Mouse (Mus musculus): ENCODE measurements around the gene Tpm4. TPM values are rescaled to one million over a fixed set of nuclear protein-coding genes. Genes with fewer than 3 reads are reported as not detected.
A peak's percentile ranks its signal among the peaks of the same experiment; 100 is the strongest.
"Not testable (repeated sequence)": the region's sequence is repeated elsewhere in the genome, so short reads cannot be mapped to it uniquely, and the experiment has no call there.

The Tpm4 gene
- polyA plus RNA-seq, 1 experiment from 2014 or later, result 84.6 TPM

GRCm38 (mm10) chr8:72118616-72119015 is 16.2 kb upstream of the Tpm4 start:
- 37% methylated on average over 4 of the region's 4 CpGs for WGBS (ENCODE audit: insufficient replicate concordance)
- Histone ChIP-seq H3K4me1 (ENCODE audit: control insufficient read depth, low read depth, low read length) (no peaks in the 10 kb centered on the region), H3K4me3 (ENCODE audit: low read depth, low read length) (no peak overlapping the region), H3K9ac (ENCODE audit: low read depth, low read length) (no peak overlapping the region), H3K27me3 (ENCODE audit: control insufficient read depth, insufficient read depth, low read depth, low read length) (no peaks in the 10 kb centered on the region), H3K36me3 (ENCODE audit: control insufficient read depth, insufficient read depth) (no peaks in the 10 kb centered on the region), H3K27ac (ENCODE audit: low read length) (no peak overlapping the region), H3K4me2 (ENCODE audit: low read depth, low read length) (no peak overlapping the region), H3K9me3 (replicated peaks; ENCODE audit: control insufficient read depth, low read length) (no peaks in the 10 kb centered on the region)
- no peak for ATAC-seq (ENCODE audit: low read depth)

GRCm38 (mm10) chr8:72121486-72121885 is 13.3 kb upstream of the Tpm4 start:
- not testable (repeated sequence) for H3K36me3 ChIP-seq (ENCODE audit: control insufficient read depth, insufficient read depth); H3K9me3 ChIP-seq (replicated peaks; ENCODE audit: control insufficient read depth, low read length); H3K4me3 ChIP-seq (ENCODE audit: low read depth, low read length); H3K4me1 ChIP-seq (ENCODE audit: control insufficient read depth, low read depth, low read length); H3K27me3 ChIP-seq (ENCODE audit: control insufficient read depth, insufficient read depth, low read depth, low read length); H3K27ac ChIP-seq (ENCODE audit: low read length); H3K9ac ChIP-seq (ENCODE audit: low read depth, low read length); ATAC-seq (ENCODE audit: low read depth); H3K4me2 ChIP-seq (ENCODE audit: low read depth, low read length)
- 40% methylated on average over 3 of the region's 3 CpGs for WGBS (ENCODE audit: insufficient replicate concordance)

- WGBS (ENCODE audit: insufficient replicate concordance), result 72% methylated on average over 1 of the region's 1 CpGs
- no peak overlapping the region for H3K4me2 ChIP-seq (ENCODE audit: low read depth, low read length)
- no peaks in the 10 kb centered on the region for H3K9me3 ChIP-seq (replicated peaks; ENCODE audit: control insufficient read depth, low read length)
- no peaks in the 10 kb centered on the region for H3K27me3 ChIP-seq (ENCODE audit: control insufficient read depth, insufficient read depth, low read depth, low read length)
- H3K4me1 ChIP-seq (ENCODE audit: control insufficient read depth, low read depth, low read length), result no peaks in the 10 kb centered on the region
- H3K36me3 ChIP-seq (ENCODE audit: control insufficient read depth, insufficient read depth), result no peaks in the 10 kb centered on the region
- H3K4me3 ChIP-seq (ENCODE audit: low read depth, low read length), result no peak overlapping the region
- no peak for ATAC-seq (ENCODE audit: low read depth)
- no peak overlapping the region for H3K27ac ChIP-seq (ENCODE audit: low read length)
- H3K9ac ChIP-seq (ENCODE audit: low read depth, low read length), result no peak overlapping the region
Observed at GRCm38 (mm10) chr8:72121997-72122396, 12.8 kb upstream of the Tpm4 start.

GRCm38 (mm10) chr8:72127834-72128233 is 6.9 kb upstream of the Tpm4 start:
- H3K27ac ChIP-seq (ENCODE audit: low read length), result no peak overlapping the region
- no peaks in the 10 kb centered on the region for H3K36me3 ChIP-seq (ENCODE audit: control insufficient read depth, insufficient read depth)
- no peaks in the 10 kb centered on the region for H3K4me1 ChIP-seq (ENCODE audit: control insufficient read depth, low read depth, low read length)
- no peak overlapping the region for H3K4me2 ChIP-seq (ENCODE audit: low read depth, low read length)
- ATAC-seq (ENCODE audit: low read depth), result no peak
- H3K9ac ChIP-seq (ENCODE audit: low read depth, low read length), result no peak overlapping the region
- WGBS (ENCODE audit: insufficient replicate concordance), result 43% methylated on average over 1 of the region's 1 CpGs
- H3K9me3 ChIP-seq (replicated peaks; ENCODE audit: control insufficient read depth, low read length), result no peaks in the 10 kb centered on the region
- no peaks in the 10 kb centered on the region for H3K27me3 ChIP-seq (ENCODE audit: control insufficient read depth, insufficient read depth, low read depth, low read length)
- no peak overlapping the region for H3K4me3 ChIP-seq (ENCODE audit: low read depth, low read length)

GRCm38 (mm10) chr8:72131251-72131650 is 3.5 kb upstream of the Tpm4 start:
- 41% methylated on average over 2 of the region's 2 CpGs for WGBS (ENCODE audit: insufficient replicate concordance)
- ATAC-seq (ENCODE audit: low read depth), result no peak

GRCm38 (mm10) chr8:72131901-72132300 is 2.9 kb upstream of the Tpm4 start:
- Histone ChIP-seq H3K4me1 (ENCODE audit: control insufficient read depth, low read depth, low read length) (no peaks in the 10 kb centered on the region; the same call in 1 of the 2 replicates), H3K9me3 (replicated peaks; ENCODE audit: control insufficient read depth, low read length) (no peaks in the 10 kb centered on the region), H3K4me3 (ENCODE audit: low read depth, low read length) (no peak overlapping the region), H3K27me3 (ENCODE audit: control insufficient read depth, insufficient read depth, low read depth, low read length) (peaks cover 27% of the 10 kb centered on the region), H3K36me3 (ENCODE audit: control insufficient read depth, insufficient read depth) (no peaks in the 10 kb centered on the region), H3K4me2 (ENCODE audit: low read depth, low read length) (no peak overlapping the region), H3K27ac (ENCODE audit: low read length) (no peak overlapping the region), H3K9ac (ENCODE audit: low read depth, low read length) (no peak overlapping the region)
- ATAC-seq (ENCODE audit: low read depth), result no peak
- WGBS (ENCODE audit: insufficient replicate concordance), result 52% methylated on average over 2 of the region's 2 CpGs

More at GRCm38 (mm10) chr8:72131251-72131650, 3.5 kb upstream of the Tpm4 start:
- Histone ChIP-seq H3K36me3 (ENCODE audit: control insufficient read depth, insufficient read depth) (no peaks in the 10 kb centered on the region), H3K27ac (ENCODE audit: low read length) (0 out of 2 replicates have a peak overlapping the region, but pooled peaks have one; percentile 20), H3K4me3 (ENCODE audit: low read depth, low read length) (no peak overlapping the region), H3K9ac (ENCODE audit: low read depth, low read length) (no peak overlapping the region), H3K27me3 (ENCODE audit: control insufficient read depth, insufficient read depth, low read depth, low read length) (peaks cover 21% of the 10 kb centered on the region), H3K4me1 (ENCODE audit: control insufficient read depth, low read depth, low read length) (no peaks in the 10 kb centered on the region; the same call in 1 of the 2 replicates), H3K4me2 (ENCODE audit: low read depth, low read length) (no peak overlapping the region), H3K9me3 (replicated peaks; ENCODE audit: control insufficient read depth, low read length) (no peaks in the 10 kb centered on the region)

GRCm38 (mm10) chr8:72132417-72132816 is 2.4 kb upstream of the Tpm4 start:
- H3K27ac ChIP-seq (ENCODE audit: low read length), result no peak overlapping the region

GRCm38 (mm10) chr8:72132891-72133290 is 1.9 kb upstream of the Tpm4 start:
- ATAC-seq (ENCODE audit: low read depth), result no peak
- no peak overlapping the region for H3K4me3 ChIP-seq (ENCODE audit: low read depth, low read length)
- H3K9me3 ChIP-seq (replicated peaks; ENCODE audit: control insufficient read depth, low read length), result no peaks in the 10 kb centered on the region
- peaks cover 27% of the 10 kb centered on the region for H3K27me3 ChIP-seq (ENCODE audit: control insufficient read depth, insufficient read depth, low read depth, low read length)
- H3K27ac ChIP-seq (ENCODE audit: low read length), result no peak overlapping the region
- WGBS (ENCODE audit: insufficient replicate concordance), result 50% methylated on average over 1 of the region's 1 CpGs
- H3K36me3 ChIP-seq (ENCODE audit: control insufficient read depth, insufficient read depth), result no peaks in the 10 kb centered on the region
- H3K4me2 ChIP-seq (ENCODE audit: low read depth, low read length), result no peak overlapping the region
- peaks cover 3% of the 10 kb centered on the region; the same call in 1 of the 2 replicates for H3K4me1 ChIP-seq (ENCODE audit: control insufficient read depth, low read depth, low read length)
- no peak overlapping the region for H3K9ac ChIP-seq (ENCODE audit: low read depth, low read length)

More at GRCm38 (mm10) chr8:72132417-72132816, 2.4 kb upstream of the Tpm4 start:
- ATAC-seq (ENCODE audit: low read depth), result no peak
- 43% methylated on average over 1 of the region's 1 CpGs for WGBS (ENCODE audit: insufficient replicate concordance)
- Histone ChIP-seq H3K27me3 (ENCODE audit: control insufficient read depth, insufficient read depth, low read depth, low read length) (peaks cover 27% of the 10 kb centered on the region), H3K9ac (ENCODE audit: low read depth, low read length) (no peak overlapping the region), H3K4me2 (ENCODE audit: low read depth, low read length) (no peak overlapping the region), H3K36me3 (ENCODE audit: control insufficient read depth, insufficient read depth) (no peaks in the 10 kb centered on the region), H3K4me3 (ENCODE audit: low read depth, low read length) (no peak overlapping the region), H3K9me3 (replicated peaks; ENCODE audit: control insufficient read depth, low read length) (no peaks in the 10 kb centered on the region), H3K4me1 (ENCODE audit: control insufficient read depth, low read depth, low read length) (peaks cover 1% of the 10 kb centered on the region; the same call in 1 of the 2 replicates)

- Histone ChIP-seq H3K4me2 (ENCODE audit: low read depth, low read length) (no peak overlapping the region), H3K4me3 (ENCODE audit: low read depth, low read length) (no peak overlapping the region), H3K9ac (ENCODE audit: low read depth, low read length) (no peak overlapping the region), H3K27ac (ENCODE audit: low read length) (no peak overlapping the region), H3K4me1 (ENCODE audit: control insufficient read depth, low read depth, low read length) (peaks cover 3% of the 10 kb centered on the region; the same call in 1 of the 2 replicates), H3K27me3 (ENCODE audit: control insufficient read depth, insufficient read depth, low read depth, low read length) (peaks cover 27% of the 10 kb centered on the region), H3K36me3 (ENCODE audit: control insufficient read depth, insufficient read depth) (no peaks in the 10 kb centered on the region), H3K9me3 (replicated peaks; ENCODE audit: control insufficient read depth, low read length) (no peaks in the 10 kb centered on the region)
- ATAC-seq (ENCODE audit: low read depth), result peak; percentile 15; the same call in 1 of the 2 replicates
- 39% methylated on average over 1 of the region's 1 CpGs for WGBS (ENCODE audit: insufficient replicate concordance)
Observed at GRCm38 (mm10) chr8:72133507-72133906, 1.3 kb upstream of the Tpm4 start.
